Comparison of ENCODE assay signal across 8 mouse cellular contexts in the genomic region with DNA sequence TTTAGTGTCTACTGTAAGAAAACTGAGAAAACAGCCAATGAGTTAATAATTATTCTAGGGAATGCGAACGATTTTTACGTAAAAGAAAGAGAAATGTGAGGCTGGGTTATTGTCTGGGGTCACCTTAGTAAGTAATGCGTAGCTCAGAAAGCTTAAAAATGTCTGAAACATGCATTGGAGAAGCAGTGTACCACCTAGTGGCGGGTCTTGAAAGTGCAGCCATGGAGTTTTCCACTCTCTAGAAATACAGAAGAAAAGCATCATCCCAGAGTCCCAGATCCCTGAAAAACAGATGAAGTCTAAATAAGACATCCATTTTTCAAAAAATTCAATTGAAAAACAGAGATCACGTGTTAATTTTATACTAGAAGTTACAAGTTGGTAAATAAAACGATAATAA.
DNase-seq lines count a peak whose midpoint lies in the region; ATAC-seq and TF ChIP-seq lines count a peak whose summit lies in the region.
"Had no signal": no experiment of that assay in that cellular context is flagged by ENCODE, and none has a peak within 500 bp of the region (broad histone marks: within the 10 kb centered on the region; RNA-seq: fewer than 3 reads in every experiment).

No protein-coding gene starts in this region.

- no peaks in the 10 kb centered on the region for H3K4me1 ChIP-seq in neural tube, embryonic 15.5 days
- H3K4me1 ChIP-seq in hindbrain, postnatal 0 days (ENCODE audit: insufficient read depth, low read length) = no peaks in the 10 kb centered on the region
- H3K4me1 ChIP-seq in limb, embryonic 11.5 days (ENCODE audit: control insufficient read depth, insufficient read depth, low read length) = no peaks in the 10 kb centered on the region
- H3K4me1 ChIP-seq: heart, embryonic 15.5 days had no signal

- peak; percentile 89 for TF ChIP-seq CTCF in hindbrain, postnatal 0 days (IDR thresholded peaks at IDR 0.05; ENCODE audit: low read depth)

- no peak overlapping the region for H3K9ac ChIP-seq in neural tube, embryonic 15.5 days (replicated peaks)
- H3K9ac ChIP-seq in hindbrain, postnatal 0 days (replicated peaks; ENCODE audit: low read length) = no peak overlapping the region
- H3K9ac ChIP-seq in limb, embryonic 11.5 days (ENCODE audit: low read length) = no peak overlapping the region
- H3K9ac ChIP-seq: heart, embryonic 15.5 days had no signal

- no peak overlapping the region for H3K4me2 ChIP-seq in neural tube, embryonic 15.5 days
- no peak overlapping the region for H3K4me2 ChIP-seq in hindbrain, postnatal 0 days (ENCODE audit: low read depth, low read length)
- no peak overlapping the region for H3K4me2 ChIP-seq in limb, embryonic 11.5 days (ENCODE audit: low read depth, severe bottlenecking)
- H3K4me2 ChIP-seq: heart, embryonic 15.5 days had no signal

- DNase-seq in neural tube, embryonic 10.5 days (ENCODE audit: extremely low spot score, low spot score) = peak; percentile 65
- DNase-seq in adrenal gland, adult 18-20 months (ENCODE audit: low spot score in 2 of 2) = peak; percentile 61 to 62
- peak; percentile 73 for DNase-seq in embryo, embryonic 11 days
- peak; percentile 82 for DNase-seq in hindbrain, postnatal 0 days (ENCODE audit: low spot score)
- peak; percentile 82 for DNase-seq in limb, embryonic 11.5 days (ENCODE audit: low spot score)
- DNase-seq in retina, postnatal 1 day = peak; percentile 69

- no peak for ATAC-seq in neural tube, embryonic 15.5 days (ENCODE audit: low FRiP score)
- ATAC-seq in hindbrain, postnatal 0 days = no peak
- ATAC-seq in limb, embryonic 11.5 days (ENCODE audit: insufficient number of reproducible peaks, low FRiP score, low TSS enrichment, low read depth) = no peak

- no peak overlapping the region for H3K27ac ChIP-seq in neural tube, embryonic 15.5 days (replicated peaks)
- no peak overlapping the region for H3K27ac ChIP-seq in hindbrain, postnatal 0 days
- H3K27ac ChIP-seq in limb, embryonic 11.5 days (replicated peaks; ENCODE audit: low read depth, low read length) = no peak overlapping the region
- H3K27ac ChIP-seq: heart, embryonic 15.5 days had no signal

- H3K4me3 ChIP-seq in neural tube, embryonic 15.5 days (replicated peaks) = no peak overlapping the region
- H3K4me3 ChIP-seq in hindbrain, postnatal 0 days (ENCODE audit: low read length) = no peak overlapping the region
- H3K4me3 ChIP-seq in limb, embryonic 11.5 days (ENCODE audit: low read depth, low read length) = no peak overlapping the region
- H3K4me3 ChIP-seq: heart, embryonic 15.5 days had no signal

- no peaks in the 10 kb centered on the region for H3K36me3 ChIP-seq in neural tube, embryonic 15.5 days
- no peaks in the 10 kb centered on the region for H3K36me3 ChIP-seq in hindbrain, postnatal 0 days (ENCODE audit: insufficient read depth, low read length)
- no peaks in the 10 kb centered on the region for H3K36me3 ChIP-seq in limb, embryonic 11.5 days (ENCODE audit: control insufficient read depth, insufficient read depth, low read length)
- H3K36me3 ChIP-seq: heart, embryonic 15.5 days had no signal

- no peaks in the 10 kb centered on the region for H3K27me3 ChIP-seq in neural tube, embryonic 15.5 days (replicated peaks)
- no peaks in the 10 kb centered on the region for H3K27me3 ChIP-seq in hindbrain, postnatal 0 days (ENCODE audit: insufficient read depth, low read length)
- no peaks in the 10 kb centered on the region for H3K27me3 ChIP-seq in limb, embryonic 11.5 days (ENCODE audit: control insufficient read depth, insufficient read depth, low read length)
- H3K27me3 ChIP-seq: heart, embryonic 15.5 days had no signal

- no peaks in the 10 kb centered on the region for H3K9me3 ChIP-seq in neural tube, embryonic 15.5 days (replicated peaks)
- H3K9me3 ChIP-seq in hindbrain, postnatal 0 days (ENCODE audit: low read length) = no peaks in the 10 kb centered on the region
- H3K9me3 ChIP-seq in limb, embryonic 11.5 days (ENCODE audit: control insufficient read depth, low read length) = no peaks in the 10 kb centered on the region
- H3K9me3 ChIP-seq: heart, embryonic 15.5 days had no signal

- WGBS in neural tube, embryonic 15.5 days = 34% methylated on average over 7 of the region's 7 CpGs
- WGBS in hindbrain, postnatal 0 days = 32% methylated on average over 7 of the region's 7 CpGs
- 37% methylated on average over 7 of the region's 7 CpGs for WGBS in limb, embryonic 11.5 days
